ENCODE assay signal across 8 mouse cellular contexts in the genomic region with DNA sequence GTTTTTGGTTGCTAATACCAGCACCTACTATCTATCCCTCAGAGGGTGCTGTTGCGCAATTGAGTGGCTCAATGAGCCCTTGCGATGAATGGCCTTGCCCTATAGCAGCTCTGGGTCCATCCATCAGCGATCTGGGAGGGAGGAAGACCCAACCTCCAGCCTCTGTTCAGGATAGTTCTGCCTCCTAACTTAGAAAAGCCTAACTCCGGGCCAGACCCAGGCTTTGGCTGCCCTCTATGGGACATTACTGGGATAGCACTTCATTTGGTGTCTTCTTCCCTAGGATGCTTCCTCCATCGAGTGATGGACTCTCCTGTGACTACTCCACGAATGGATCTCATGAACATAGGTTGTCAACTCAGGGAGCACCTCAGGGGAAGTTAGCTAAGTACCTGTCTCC. TPM values are rescaled to one million over a fixed set of nuclear protein-coding genes. Genes with fewer than 3 reads are reported as not detected.
DNase-seq lines count a peak whose midpoint lies in the region; ATAC-seq and TF ChIP-seq lines count a peak whose summit lies in the region.

No protein-coding gene starts in this region.

- no peaks in the 10 kb centered on the region for H3K9me3 ChIP-seq in neural tube, embryonic 15.5 days (replicated peaks)
- no peaks in the 10 kb centered on the region for H3K9me3 ChIP-seq in limb, embryonic 11.5 days (ENCODE audit: control insufficient read depth, low read length)
- no peaks in the 10 kb centered on the region for H3K9me3 ChIP-seq in neural tube, embryonic 12.5 days

- no peak overlapping the region for H3K4me2 ChIP-seq in neural tube, embryonic 15.5 days
- H3K4me2 ChIP-seq in limb, embryonic 11.5 days (ENCODE audit: low read depth, severe bottlenecking) = no peak overlapping the region
- H3K4me2 ChIP-seq in neural tube, embryonic 12.5 days (replicated peaks) = no peak overlapping the region

- H3K4me3 ChIP-seq in neural tube, embryonic 15.5 days (replicated peaks) = no peak overlapping the region
- no peak overlapping the region for H3K4me3 ChIP-seq in cerebellum, adult 2 months (replicated peaks; ENCODE audit: insufficient read depth, low read depth, low read length)
- H3K4me3 ChIP-seq in limb, embryonic 11.5 days (ENCODE audit: low read depth, low read length) = no peak overlapping the region
- no peak overlapping the region for H3K4me3 ChIP-seq in neural tube, embryonic 12.5 days

- H3K27me3 ChIP-seq in neural tube, embryonic 15.5 days (replicated peaks) = 0 out of 2 replicates have a peak, but pooled peaks cover 4% of the 10 kb centered on the region
- H3K27me3 ChIP-seq in cerebellum, adult 2 months (ENCODE audit: control insufficient read depth, insufficient read depth, low read length) = no peaks in the 10 kb centered on the region
- no peaks in the 10 kb centered on the region for H3K27me3 ChIP-seq in limb, embryonic 11.5 days (ENCODE audit: control insufficient read depth, insufficient read depth, low read length)
- no peaks in the 10 kb centered on the region for H3K27me3 ChIP-seq in neural tube, embryonic 12.5 days (replicated peaks)

- no peak overlapping the region for H3K9ac ChIP-seq in neural tube, embryonic 15.5 days (replicated peaks)
- no peak overlapping the region for H3K9ac ChIP-seq in limb, embryonic 11.5 days (ENCODE audit: low read length)
- no peak overlapping the region for H3K9ac ChIP-seq in neural tube, embryonic 12.5 days

- no peak overlapping the region for H3K27ac ChIP-seq in neural tube, embryonic 15.5 days (replicated peaks)
- H3K27ac ChIP-seq in cerebellum, adult 2 months (ENCODE audit: insufficient read depth, low read length) = no peak overlapping the region
- no peak overlapping the region for H3K27ac ChIP-seq in limb, embryonic 11.5 days (replicated peaks; ENCODE audit: low read depth, low read length)
- H3K27ac ChIP-seq in neural tube, embryonic 12.5 days = no peak overlapping the region

- TF ChIP-seq POLR2A in cerebellum, adult 2 months (IDR thresholded peaks at IDR 0.05; ENCODE audit: borderline replicate concordance, insufficient read depth, low read length) = no peak

- no peaks in the 10 kb centered on the region for H3K4me1 ChIP-seq in neural tube, embryonic 15.5 days
- H3K4me1 ChIP-seq in cerebellum, adult 2 months (ENCODE audit: control insufficient read depth, insufficient read depth, low read length) = no peaks in the 10 kb centered on the region
- H3K4me1 ChIP-seq in limb, embryonic 11.5 days (ENCODE audit: control insufficient read depth, insufficient read depth, low read length) = no peaks in the 10 kb centered on the region
- no peaks in the 10 kb centered on the region for H3K4me1 ChIP-seq in neural tube, embryonic 12.5 days

- peak; percentile 75 for TF ChIP-seq CTCF in cerebellum, adult 2 months (IDR thresholded peaks at IDR 0.05; ENCODE audit: borderline replicate concordance, insufficient read depth, low read depth, low read length)

- peak; percentile 73 for DNase-seq in neural tube, embryonic 10.5 days (ENCODE audit: extremely low spot score, low spot score)
- DNase-seq in cerebellum, adult 2 months = peak; percentile 21 to 39
- peak; percentile 23 to 69 for DNase-seq in frontal cortex, postnatal 14 days (ENCODE audit: low spot score in 2 of 2)
- peak; percentile 64 for DNase-seq in kidney, adult 9 months
- peak; percentile 75 for DNase-seq in limb, embryonic 11.5 days (ENCODE audit: low spot score)
- DNase-seq in thymus, postnatal 10 days (ENCODE audit: low spot score in 2 of 2) = peak; percentile 4 to 33

- WGBS in neural tube, embryonic 15.5 days = 14% methylated on average over 6 of the region's 6 CpGs
- 6% methylated on average over 6 of the region's 6 CpGs for WGBS in cerebellum, adult 2 months
- 14% methylated on average over 6 of the region's 6 CpGs for WGBS in limb, embryonic 11.5 days
- 17% methylated on average over 6 of the region's 6 CpGs for WGBS in neural tube, embryonic 12.5 days

- ATAC-seq in neural tube, embryonic 15.5 days (ENCODE audit: low FRiP score) = no peak; the same call in 1 of the 2 replicates
- no peak for ATAC-seq in limb, embryonic 11.5 days (ENCODE audit: insufficient number of reproducible peaks, low FRiP score, low TSS enrichment, low read depth)
- peak; percentile 48; the same call in 1 of the 2 replicates for ATAC-seq in neural tube, embryonic 12.5 days (ENCODE audit: low FRiP score, low read depth)

- no peaks in the 10 kb centered on the region for H3K36me3 ChIP-seq in neural tube, embryonic 15.5 days
- no peaks in the 10 kb centered on the region for H3K36me3 ChIP-seq in limb, embryonic 11.5 days (ENCODE audit: control insufficient read depth, insufficient read depth, low read length)
- H3K36me3 ChIP-seq in neural tube, embryonic 12.5 days = no peaks in the 10 kb centered on the region

RNA-seq across cellular contexts. Expression of a gene that starts 29.8 kb away (rescaled TPM):
- 0.35 and 0.50 TPM in 2 replicates for polyA plus RNA-seq in neural tube, embryonic 15.5 days (2015; fragmentation: Nextera tagmentation; extraction: Ambion mirVana)
- polyA plus RNA-seq in cerebellum, adult 2 months (2012; rRNA removed) = 0.11 TPM in 2 replicates
- polyA plus RNA-seq in limb, embryonic 11.5 days (2014; fragmentation: Nextera tagmentation; extraction: Ambion mirVana) = 0.23 and 0.37 TPM in 2 replicates
- 0.32 and 0.34 TPM in 2 replicates for polyA plus RNA-seq in neural tube, embryonic 12.5 days (2016; fragmentation: Nextera tagmentation; extraction: Ambion mirVana)

Comparison
In these comparisons a context has a peak if more than half of its experiments do, and no peak if none do; other contexts are left out.
1. DNase-seq: peak in every context shown above with its lines; median percentile 75 in limb, embryonic 11.5 days; 73 in neural tube, embryonic 10.5 days; 64 in kidney, adult 9 months; 46 in frontal cortex, postnatal 14 days; 30 in cerebellum, adult 2 months; 18 in thymus, postnatal 10 days.